11 mouse cellular contexts compared by ENCODE assay signal in genomic region chr4:153188504-153189031, GRCm38 (mm10).
DNase-seq lines count a peak whose midpoint lies in the region; ATAC-seq and TF ChIP-seq lines count a peak whose summit lies in the region.
"Had no signal": no experiment of that assay in that cellular context is flagged by ENCODE, and none has a peak within 500 bp of the region (broad histone marks: within the 10 kb centered on the region; RNA-seq: fewer than 3 reads in every experiment).

No protein-coding gene starts in this region.

- H3K4me2 ChIP-seq in kidney, embryonic 14.5 days (replicated peaks; ENCODE audit: low read depth, low read length) = peak overlapping the region; percentile 10; the same call in 1 of the 2 replicates
- H3K4me2 ChIP-seq in hindbrain, embryonic 11.5 days (replicated peaks; ENCODE audit: low read depth, low read length) = peak overlapping the region; percentile 42
- H3K4me2 ChIP-seq in midbrain, postnatal 0 days (ENCODE audit: low read depth, low read length, poor library complexity, severe bottlenecking) = peak overlapping the region; percentile 37
- H3K4me2 ChIP-seq: stomach, embryonic 15.5 days had no signal

- 0 out of 2 replicates have a peak, but pooled peaks cover 6% of the 10 kb centered on the region for H3K27me3 ChIP-seq in kidney, embryonic 14.5 days (ENCODE audit: control insufficient read depth, insufficient read depth, low read length)
- H3K27me3 ChIP-seq in hindbrain, embryonic 11.5 days (ENCODE audit: control insufficient read depth, insufficient read depth, low read length) = peaks cover 3% of the 10 kb centered on the region; the same call in 1 of the 2 replicates
- peaks cover 27% of the 10 kb centered on the region for H3K27me3 ChIP-seq in midbrain, postnatal 0 days (ENCODE audit: insufficient read depth, low read length)

- ATAC-seq in kidney, embryonic 14.5 days (ENCODE audit: low FRiP score, low TSS enrichment) = no peak
- peak; percentile 49; the same call in 1 of the 2 replicates for ATAC-seq in hindbrain, embryonic 11.5 days (ENCODE audit: low FRiP score)
- 0 out of 2 replicates have a peak, but pooled peaks have one; percentile 13 for ATAC-seq in midbrain, postnatal 0 days (ENCODE audit: low FRiP score)

- 0 out of 2 replicates have a peak, but pooled peaks cover 3% of the 10 kb centered on the region for H3K4me1 ChIP-seq in kidney, embryonic 14.5 days (ENCODE audit: control insufficient read depth, insufficient read depth, low read length)
- no peaks in the 10 kb centered on the region; the same call in 1 of the 2 replicates for H3K4me1 ChIP-seq in hindbrain, embryonic 11.5 days (replicated peaks; ENCODE audit: control insufficient read depth, insufficient read depth, low read length)
- H3K4me1 ChIP-seq in midbrain, postnatal 0 days (ENCODE audit: insufficient read depth, low read length) = peaks cover 9% of the 10 kb centered on the region; the same call in 1 of the 2 replicates
- H3K4me1 ChIP-seq: stomach, embryonic 15.5 days had no signal

- H3K9me3 ChIP-seq in kidney, embryonic 14.5 days (ENCODE audit: control insufficient read depth, low read length) = no peaks in the 10 kb centered on the region
- H3K9me3 ChIP-seq in hindbrain, embryonic 11.5 days (ENCODE audit: control insufficient read depth, low read length) = no peaks in the 10 kb centered on the region
- no peaks in the 10 kb centered on the region for H3K9me3 ChIP-seq in midbrain, postnatal 0 days (ENCODE audit: low read length)
- H3K9me3 ChIP-seq: stomach, embryonic 15.5 days had no signal

- no peaks in the 10 kb centered on the region for H3K36me3 ChIP-seq in kidney, embryonic 14.5 days (ENCODE audit: control insufficient read depth, insufficient read depth, low read length)
- no peaks in the 10 kb centered on the region for H3K36me3 ChIP-seq in hindbrain, embryonic 11.5 days (ENCODE audit: control insufficient read depth, insufficient read depth, low read length)
- no peaks in the 10 kb centered on the region for H3K36me3 ChIP-seq in midbrain, postnatal 0 days (ENCODE audit: insufficient read depth, low read length)
- H3K36me3 ChIP-seq: stomach, embryonic 15.5 days had no signal

- no peak for TF ChIP-seq CTCF in midbrain, postnatal 0 days (IDR thresholded peaks at IDR 0.05)

- H3K9ac ChIP-seq in kidney, embryonic 14.5 days (ENCODE audit: low read depth, low read length) = no peak overlapping the region
- no peak overlapping the region for H3K9ac ChIP-seq in hindbrain, embryonic 11.5 days (ENCODE audit: low read depth, low read length)
- H3K9ac ChIP-seq in midbrain, postnatal 0 days (replicated peaks; ENCODE audit: low read length, poor library complexity, severe bottlenecking) = peak overlapping the region; percentile 36; the same call in 1 of the 2 replicates
- H3K9ac ChIP-seq: stomach, embryonic 15.5 days had no signal

- DNase-seq in kidney, postnatal 4 days = no peak
- DNase-seq in embryo, embryonic 11 days = peak; percentile 43
- DNase-seq in hindbrain, embryonic 11.5 days (ENCODE audit: low spot score) = peak; percentile 36
- DNase-seq in midbrain, postnatal 0 days (ENCODE audit: low spot score) = no peak
- no peak for DNase-seq in spleen, adult 12 weeks (ENCODE audit: low spot score)
- no peak for DNase-seq in lung, postnatal 25 days (ENCODE audit: low spot score)
- no peak for DNase-seq in lung, postnatal 10 days
- DNase-seq: kidney, adult 11 months had no signal

- WGBS in kidney, embryonic 14.5 days = 2% methylated on average over 17 of the region's 17 CpGs
- 1% methylated on average over 17 of the region's 17 CpGs for WGBS in hindbrain, embryonic 11.5 days
- 2% methylated on average over 17 of the region's 17 CpGs for WGBS in midbrain, postnatal 0 days

- no peak overlapping the region for H3K27ac ChIP-seq in kidney, embryonic 14.5 days (ENCODE audit: low read depth, low read length)
- H3K27ac ChIP-seq in hindbrain, embryonic 11.5 days (ENCODE audit: low read depth, low read length) = no peak overlapping the region
- H3K27ac ChIP-seq in midbrain, postnatal 0 days (ENCODE audit: low read depth, low read length) = no peak overlapping the region
- H3K27ac ChIP-seq: stomach, embryonic 15.5 days had no signal

- no peak overlapping the region for H3K4me3 ChIP-seq in kidney, embryonic 14.5 days (ENCODE audit: low read length)
- peak overlapping the region; percentile 15 for H3K4me3 ChIP-seq in hindbrain, embryonic 11.5 days (ENCODE audit: low read depth, low read length)
- no peak overlapping the region for H3K4me3 ChIP-seq in midbrain, postnatal 0 days (ENCODE audit: low read depth, low read length)
- H3K4me3 ChIP-seq: myocyte; stomach, embryonic 15.5 days had no signal

Comparison
In these comparisons a context has a peak if more than half of its experiments do, and no peak if none do; other contexts are left out.
1. DNase-seq: peak in embryo, embryonic 11 days (single experiment) and hindbrain, embryonic 11.5 days (single experiment); none in kidney, postnatal 4 days (0 of 2), midbrain, postnatal 0 days (single experiment), spleen, adult 12 weeks (single experiment), lung, postnatal 25 days (single experiment) and lung, postnatal 10 days (single experiment).
2. Peak in every context shown above with its lines, with median percentiles within 50 percentile points of each other: H3K4me2 ChIP-seq.